Mouse (Mus musculus): ENCODE results near the gene Zdhhc14.

Gene Zdhhc14

DNA sequence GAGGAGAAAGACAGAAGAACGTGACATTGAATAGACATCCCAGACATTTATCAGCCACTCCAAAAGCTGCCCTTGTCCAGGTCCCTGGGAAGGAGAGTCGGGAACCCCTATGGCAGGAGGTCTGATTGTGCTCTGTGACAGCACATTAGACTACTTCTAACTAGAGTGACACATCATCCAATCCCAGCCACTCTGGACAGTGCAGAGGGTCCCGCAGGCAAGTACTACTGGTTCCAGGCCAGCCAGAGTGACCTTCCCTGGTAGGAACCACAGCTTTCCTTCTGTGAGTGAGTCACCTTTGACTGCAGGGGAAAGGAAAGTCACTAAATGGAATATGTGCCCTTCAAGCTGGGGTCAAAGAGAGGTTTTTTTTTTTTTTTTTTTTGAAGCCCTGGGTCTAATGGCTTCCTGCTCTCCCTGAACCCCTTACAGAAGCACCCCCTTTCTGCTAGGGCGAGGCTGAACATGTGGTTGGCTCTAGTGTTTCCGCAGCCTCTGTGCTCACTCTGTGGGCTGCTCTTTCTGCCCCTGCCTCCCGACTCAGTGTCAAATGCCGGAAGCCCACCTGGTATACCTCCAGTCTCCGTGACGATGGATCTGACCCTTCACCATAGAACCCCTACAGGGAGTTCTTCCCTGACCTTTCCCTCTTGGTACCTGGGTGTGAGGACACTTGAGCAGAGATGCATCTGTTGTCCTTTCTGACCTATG lies 276.6 kb downstream of the Zdhhc14 start:
- no peak for TF ChIP-seq GATA4 (IDR thresholded peaks at IDR 0.05; ENCODE audit: insufficient replicate concordance, low read length)

- no peak for TF ChIP-seq GATA4 (IDR thresholded peaks at IDR 0.05; ENCODE audit: insufficient replicate concordance, low read length)
Measured at GRCm38 (mm10) chr17:5769776-5770175, 277.4 kb downstream of the Zdhhc14 start.

DNA sequence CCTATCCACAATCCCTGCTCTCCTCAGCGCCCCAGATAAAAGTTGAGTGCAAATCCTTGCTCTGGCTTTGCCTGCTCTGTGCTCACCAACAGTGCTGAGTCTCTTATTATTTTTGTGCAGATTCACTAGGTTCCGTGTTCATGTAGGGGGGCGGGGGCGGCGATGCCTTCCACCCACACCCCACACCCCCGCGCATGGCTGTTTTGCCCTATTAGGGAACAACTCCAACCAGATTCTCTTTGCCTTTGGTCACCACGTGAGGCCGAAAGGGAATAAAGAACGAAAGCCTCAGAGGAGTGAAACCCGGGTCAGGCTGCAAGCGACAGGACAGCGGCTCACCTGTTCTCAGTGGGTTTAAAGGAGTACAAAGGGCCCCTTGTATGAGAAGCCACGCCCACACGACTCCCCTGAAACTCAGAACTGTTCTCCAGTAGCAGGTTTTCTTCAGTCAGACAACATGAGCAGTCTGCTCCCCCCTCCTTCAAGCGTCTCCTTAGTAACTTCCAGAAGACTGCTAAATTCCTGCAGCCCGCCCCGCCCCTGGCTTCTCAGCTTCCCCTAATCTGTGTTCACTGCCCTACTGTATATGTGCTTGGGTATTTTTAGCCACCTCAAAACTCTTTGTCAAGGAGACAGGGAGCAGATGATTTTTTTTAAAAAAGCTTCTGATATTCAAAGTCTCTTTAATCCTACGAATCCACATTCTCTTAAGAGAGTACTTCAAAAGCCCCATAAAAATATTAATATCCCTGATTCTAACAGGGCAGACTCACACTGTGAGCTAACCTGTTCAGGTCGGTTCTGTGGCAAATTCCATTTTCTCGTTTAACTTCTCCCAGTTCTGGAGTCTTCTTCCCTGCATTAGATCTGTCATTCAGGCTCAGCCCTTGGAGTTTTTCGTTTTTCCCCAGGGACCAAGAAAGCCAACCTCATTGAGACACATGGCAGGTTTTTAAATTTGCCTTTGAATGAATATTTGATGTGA lies 278.2 kb downstream of the Zdhhc14 start:
- TF ChIP-seq GATA4 (IDR thresholded peaks at IDR 0.05; ENCODE audit: insufficient replicate concordance, low read length), result no peak

DNA sequence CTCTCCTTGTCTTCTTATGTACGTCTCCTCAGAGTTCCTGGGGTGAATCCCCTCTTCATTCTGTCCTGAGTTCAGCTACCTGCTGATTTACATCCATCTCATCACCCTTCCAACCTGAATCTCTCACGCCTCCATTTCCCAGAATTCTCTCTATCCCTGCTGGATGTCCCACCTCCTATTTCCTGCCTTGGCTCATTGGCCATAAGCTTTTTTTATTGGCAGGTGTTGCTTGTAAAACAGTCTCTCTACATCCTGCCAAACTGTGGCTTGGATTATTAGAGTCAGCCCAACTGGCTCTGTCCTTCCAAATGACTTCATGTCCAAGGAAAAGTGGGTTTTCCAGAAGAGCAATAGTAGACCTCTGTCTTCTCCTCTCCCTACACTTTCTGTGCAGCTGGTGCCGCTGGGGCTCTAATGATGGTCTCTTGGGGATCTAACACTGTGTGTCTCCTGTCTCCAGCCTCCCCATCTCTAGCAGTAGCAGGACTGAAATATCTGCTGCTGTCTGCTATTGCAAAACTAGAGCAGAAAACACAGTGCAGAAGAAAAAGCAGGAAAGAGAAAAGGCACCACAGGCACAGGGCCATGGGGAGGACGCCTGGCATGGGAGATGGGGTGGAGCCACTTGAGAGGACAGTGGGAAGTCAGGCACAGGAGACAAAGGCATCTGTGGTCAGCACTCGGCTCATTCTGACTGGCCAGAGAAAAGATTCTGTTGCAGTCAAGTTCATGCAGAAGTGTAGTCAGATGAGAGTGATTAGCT lies 288.0 kb downstream of the Zdhhc14 start:
- TF ChIP-seq GATA4 (IDR thresholded peaks at IDR 0.05; ENCODE audit: insufficient replicate concordance, low read length), result no peak

DNA sequence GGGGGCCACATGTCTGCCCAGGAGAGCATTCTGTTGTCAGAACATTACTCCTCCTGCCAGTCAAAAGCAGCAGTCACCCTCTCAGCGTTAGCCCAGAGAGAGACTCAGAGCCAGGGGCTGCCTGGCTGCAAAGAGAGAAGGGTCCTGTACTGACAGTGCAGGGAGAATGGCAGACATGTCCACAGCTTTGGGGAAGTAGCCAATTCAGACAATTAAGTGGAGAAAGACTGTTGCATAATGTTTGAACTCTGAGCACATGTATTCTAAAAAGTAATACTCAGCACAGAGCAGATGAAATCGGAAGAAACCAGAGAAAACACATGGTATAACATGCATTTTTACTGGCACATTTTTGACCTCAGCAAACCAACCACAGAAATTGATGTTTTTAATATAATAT lies 292.9 kb downstream of the Zdhhc14 start:
- TF ChIP-seq GATA4 (IDR thresholded peaks at IDR 0.05; ENCODE audit: insufficient replicate concordance, low read length), result no peak

DNA sequence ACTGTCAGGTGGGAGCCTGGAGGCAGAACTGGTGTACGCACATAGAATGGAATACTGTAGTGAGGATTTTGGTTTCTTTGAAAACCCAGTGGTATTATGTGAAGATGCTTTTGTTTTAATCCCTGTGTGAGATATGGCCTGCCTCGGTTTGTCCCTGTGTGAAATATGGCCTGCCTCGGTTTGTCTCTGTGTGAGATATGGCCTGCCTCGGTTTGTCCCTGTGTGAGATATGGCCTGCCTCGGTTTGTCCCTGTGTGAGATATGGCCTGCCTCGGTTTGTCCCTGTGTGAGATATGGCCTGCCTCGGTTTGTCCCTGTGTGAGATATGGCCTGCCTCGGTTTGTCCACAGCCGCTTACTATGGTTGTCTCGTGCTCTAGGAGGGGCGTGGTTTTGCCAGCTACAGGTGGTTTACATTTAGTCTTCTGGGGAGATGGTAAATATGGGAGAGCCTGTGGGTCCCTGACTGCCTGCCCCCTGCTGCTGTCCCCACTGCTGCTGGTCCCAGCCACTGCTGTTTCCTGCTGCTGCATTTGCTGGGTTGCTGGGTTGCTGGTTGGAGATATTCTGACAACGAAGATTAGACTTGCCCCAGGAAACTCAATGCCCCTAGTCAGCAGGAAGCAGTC lies 299.9 kb downstream of the Zdhhc14 start:
- TF ChIP-seq GATA4 (IDR thresholded peaks at IDR 0.05; ENCODE audit: insufficient replicate concordance, low read length), result no peak

- no peak for TF ChIP-seq GATA4 (IDR thresholded peaks at IDR 0.05; ENCODE audit: insufficient replicate concordance, low read length)
Measured at GRCm38 (mm10) chr17:5793593-5793992, 301.2 kb downstream of the Zdhhc14 start.

DNA sequence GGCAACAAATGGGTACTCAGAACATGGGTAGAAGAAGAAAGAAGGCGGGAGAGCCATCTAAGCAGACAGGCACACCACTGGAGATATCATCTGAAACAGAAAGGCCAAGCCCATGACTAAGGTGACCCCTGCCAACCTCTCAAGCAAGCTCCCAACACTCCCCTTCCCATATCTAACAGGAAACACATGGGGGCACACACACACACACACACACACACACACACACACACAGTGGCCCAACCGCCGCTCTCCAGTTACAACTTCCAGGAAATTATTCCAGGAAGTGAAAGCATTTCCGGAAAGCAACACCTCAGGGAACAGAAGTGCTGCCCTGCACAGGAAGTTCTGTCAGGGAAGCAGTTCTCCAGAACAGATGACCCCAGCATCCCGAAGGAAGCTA lies 301.9 kb downstream of the Zdhhc14 start:
- TF ChIP-seq GATA4 (IDR thresholded peaks at IDR 0.05; ENCODE audit: insufficient replicate concordance, low read length), result peak; percentile 87

DNA sequence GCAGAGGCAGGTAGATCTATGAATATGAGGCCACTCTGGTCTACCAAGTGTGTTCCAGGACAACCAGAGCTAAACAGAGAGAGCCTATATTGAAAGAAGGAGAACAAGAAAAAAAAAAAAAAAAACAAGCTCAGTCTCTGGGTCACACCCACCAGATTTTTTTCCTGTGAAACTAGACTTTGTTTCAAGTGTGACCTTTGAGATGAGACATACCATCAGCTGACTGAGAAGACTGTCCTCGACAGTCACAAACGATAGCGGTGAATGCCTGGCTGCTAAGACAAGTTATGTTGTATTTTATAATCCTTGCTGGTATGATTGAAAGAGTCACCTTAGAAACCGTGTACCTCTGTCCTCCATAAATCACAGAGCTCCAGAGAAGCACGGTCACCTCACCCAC lies 303.0 kb downstream of the Zdhhc14 start:
- no peak for TF ChIP-seq GATA4 (IDR thresholded peaks at IDR 0.05; ENCODE audit: insufficient replicate concordance, low read length)

DNA sequence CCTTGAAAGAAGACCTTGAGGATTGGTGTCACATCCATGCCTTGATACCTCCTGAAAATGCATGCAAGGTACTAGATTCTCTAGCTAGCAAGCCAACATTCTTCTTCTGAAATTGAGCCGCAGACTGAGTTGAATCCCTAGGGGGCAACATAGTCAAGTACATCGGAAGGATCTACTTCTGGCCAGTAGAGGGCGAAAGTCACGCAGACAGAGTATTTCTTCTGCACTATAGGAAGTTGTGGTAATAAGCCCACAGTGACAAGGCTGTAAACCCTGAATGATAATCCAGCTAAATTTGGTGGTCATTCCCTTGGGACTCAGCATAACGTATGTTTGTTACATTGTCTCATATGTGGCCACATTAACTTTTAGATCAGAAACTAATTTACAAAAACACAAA lies 303.5 kb downstream of the Zdhhc14 start:
- TF ChIP-seq GATA4 (IDR thresholded peaks at IDR 0.05; ENCODE audit: insufficient replicate concordance, low read length), result no peak

- TF ChIP-seq GATA4 (IDR thresholded peaks at IDR 0.05; ENCODE audit: insufficient replicate concordance, low read length), result no peak
Measured at GRCm38 (mm10) chr17:5797124-5797760, 304.9 kb downstream of the Zdhhc14 start.

DNA sequence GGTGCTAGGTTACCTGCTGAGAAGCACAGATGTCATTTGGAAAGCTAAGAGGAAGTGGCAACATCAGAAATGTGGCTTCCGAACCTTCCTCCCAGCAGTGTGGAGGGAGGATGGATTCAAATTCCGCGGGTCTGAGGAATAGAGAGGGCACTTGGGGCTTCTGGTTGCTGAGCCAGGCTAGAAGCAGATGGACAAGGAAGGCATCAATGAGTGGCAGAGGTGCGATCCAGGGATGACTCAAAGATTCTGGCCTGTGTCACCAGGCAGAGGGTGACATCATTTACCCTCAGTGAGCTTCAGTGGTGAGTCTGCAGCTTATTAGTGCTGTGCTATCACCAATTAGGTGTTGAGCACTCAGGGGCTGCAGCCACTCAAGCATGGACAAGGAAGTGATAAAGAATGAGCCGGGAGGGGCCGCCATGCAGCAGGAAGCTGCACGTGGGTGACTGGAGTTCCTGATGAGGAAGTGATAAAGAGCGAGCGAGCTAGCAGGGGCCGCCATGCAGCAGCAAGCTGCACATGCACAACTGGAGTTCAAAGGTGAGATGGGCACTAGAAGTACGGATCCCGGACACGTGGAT lies 306.0 kb downstream of the Zdhhc14 start:
- no peak for TF ChIP-seq GATA4 (IDR thresholded peaks at IDR 0.05; ENCODE audit: insufficient replicate concordance, low read length)

- no peak for TF ChIP-seq GATA4 (IDR thresholded peaks at IDR 0.05; ENCODE audit: insufficient replicate concordance, low read length)
Measured at GRCm38 (mm10) chr17:5798900-5799299, 306.5 kb downstream of the Zdhhc14 start.

DNA sequence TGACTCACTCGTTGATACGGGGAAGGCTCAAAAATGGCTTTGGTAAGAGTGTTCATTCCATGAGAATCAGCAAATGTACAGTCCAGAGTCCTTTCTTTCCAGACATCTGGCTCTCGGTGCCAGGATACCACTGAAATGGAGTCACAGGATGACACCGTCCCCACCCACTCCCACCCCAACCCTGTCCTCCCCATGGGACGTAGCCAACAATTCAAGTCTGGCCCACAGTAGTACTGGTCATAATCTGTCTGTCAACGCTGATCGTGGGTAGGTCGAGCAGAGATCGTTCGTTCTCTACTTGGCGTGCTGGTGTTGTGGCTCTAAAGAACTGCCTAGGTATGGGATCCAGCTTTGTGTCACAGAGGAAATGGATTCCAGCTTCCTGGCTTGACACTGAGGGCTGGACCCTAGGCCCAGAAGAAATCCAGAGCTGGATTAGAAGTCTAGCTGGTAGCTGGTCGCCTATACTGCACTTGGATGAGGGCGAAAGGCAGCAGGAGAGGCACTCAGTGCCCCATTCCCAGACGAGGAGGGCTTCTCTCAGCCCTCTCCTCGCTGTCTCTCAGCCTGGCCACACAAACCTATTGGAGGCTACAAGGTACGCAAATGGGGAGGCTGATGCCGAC lies 307.2 kb downstream of the Zdhhc14 start:
- TF ChIP-seq GATA4 (IDR thresholded peaks at IDR 0.05; ENCODE audit: insufficient replicate concordance, low read length), result no peak

Measured in liver, adult (tissue).